ENCODE assay signal across 23 mouse cellular contexts in the genomic region with DNA sequence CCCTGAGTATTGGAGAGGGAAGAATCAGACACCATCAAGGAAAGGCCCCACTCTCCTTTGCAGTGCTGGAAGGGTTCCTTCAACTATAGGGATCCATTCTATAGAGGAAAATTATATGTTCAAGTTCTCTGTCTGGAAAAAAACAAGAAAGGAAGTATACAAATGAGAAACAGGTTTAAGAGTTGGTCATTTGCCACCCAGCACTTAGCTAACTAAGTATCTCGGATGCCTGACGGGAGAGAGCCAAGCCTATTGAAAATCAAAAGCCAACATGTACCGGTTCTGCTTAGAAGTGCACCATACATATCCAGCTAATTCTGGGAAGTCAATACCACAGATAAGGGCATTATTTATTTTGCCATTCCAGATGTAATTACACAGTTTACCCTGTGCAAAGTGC.
DNase-seq lines count a peak whose midpoint lies in the region; ATAC-seq and TF ChIP-seq lines count a peak whose summit lies in the region.
"Had no signal": no experiment of that assay in that cellular context is flagged by ENCODE, and none has a peak within 500 bp of the region (broad histone marks: within the 10 kb centered on the region; RNA-seq: fewer than 3 reads in every experiment).

No protein-coding gene starts in this region.

- ATAC-seq in embryonic facial prominence, embryonic 14.5 days (ENCODE audit: low read depth), result no peak
- ATAC-seq in limb, embryonic 14.5 days (ENCODE audit: low FRiP score, low read depth), result no peak
- ATAC-seq: CD4-positive, CD25-positive, alpha-beta regulatory T cell, adult 4 months; forebrain, embryonic 13.5 days; forebrain, embryonic 15.5 days had no signal

- H3K4me2 ChIP-seq in embryonic facial prominence, embryonic 14.5 days (ENCODE audit: low read depth, low read length), result no peak overlapping the region
- no peak overlapping the region for H3K4me2 ChIP-seq in limb, embryonic 14.5 days (replicated peaks; ENCODE audit: low read depth, low read length, severe bottlenecking)
- H3K4me2 ChIP-seq: embryonic facial prominence, embryonic 12.5 days; embryonic facial prominence, embryonic 15.5 days; forebrain, embryonic 13.5 days; forebrain, embryonic 15.5 days had no signal

- 69% methylated on average over 3 of the region's 3 CpGs for WGBS in embryonic facial prominence, embryonic 14.5 days
- WGBS in embryonic facial prominence, embryonic 10.5 days, result 88% methylated on average over 3 of the region's 3 CpGs
- 56% methylated on average over 3 of the region's 3 CpGs for WGBS in limb, embryonic 14.5 days
- 93% methylated on average over 3 of the region's 3 CpGs for WGBS in limb, embryonic 10.5 days

- H3K9me3 ChIP-seq in embryonic facial prominence, embryonic 14.5 days (ENCODE audit: control insufficient read depth, low read length), result no peaks in the 10 kb centered on the region; the same call in 1 of the 2 replicates
- H3K9me3 ChIP-seq in embryonic facial prominence, embryonic 10.5 days, result no peaks in the 10 kb centered on the region
- no peaks in the 10 kb centered on the region for H3K9me3 ChIP-seq in limb, embryonic 14.5 days (ENCODE audit: control insufficient read depth, low read length)
- no peaks in the 10 kb centered on the region; the same call in 1 of the 2 replicates for H3K9me3 ChIP-seq in limb, embryonic 10.5 days (replicated peaks)
- H3K9me3 ChIP-seq: embryonic facial prominence, embryonic 12.5 days; embryonic facial prominence, embryonic 15.5 days; forebrain, embryonic 13.5 days; forebrain, embryonic 15.5 days; G1E had no signal

- no peaks in the 10 kb centered on the region for H3K36me3 ChIP-seq in embryonic facial prominence, embryonic 14.5 days (ENCODE audit: control insufficient read depth, insufficient read depth, low read length)
- H3K36me3 ChIP-seq in embryonic facial prominence, embryonic 10.5 days (replicated peaks), result no peaks in the 10 kb centered on the region
- H3K36me3 ChIP-seq in limb, embryonic 14.5 days (ENCODE audit: control insufficient read depth, insufficient read depth, low read length), result no peaks in the 10 kb centered on the region
- peaks cover 6% of the 10 kb centered on the region; the same call in 1 of the 2 replicates for H3K36me3 ChIP-seq in limb, embryonic 10.5 days
- H3K36me3 ChIP-seq: embryonic facial prominence, embryonic 12.5 days; embryonic facial prominence, embryonic 15.5 days; forebrain, embryonic 15.5 days; G1E had no signal

- no peak overlapping the region for H3K9ac ChIP-seq in embryonic facial prominence, embryonic 14.5 days (ENCODE audit: low read depth, low read length)
- H3K9ac ChIP-seq in limb, embryonic 14.5 days (ENCODE audit: low read depth, low read length, severe bottlenecking), result no peak overlapping the region
- H3K9ac ChIP-seq: embryonic facial prominence, embryonic 12.5 days; embryonic facial prominence, embryonic 15.5 days; forebrain, embryonic 13.5 days; forebrain, embryonic 15.5 days; forebrain, postnatal 0 days had no signal

- peaks cover 11% of the 10 kb centered on the region for H3K4me1 ChIP-seq in embryonic facial prominence, embryonic 14.5 days (ENCODE audit: control insufficient read depth, insufficient read depth, low read length)
- H3K4me1 ChIP-seq in embryonic facial prominence, embryonic 10.5 days, result peaks cover 22% of the 10 kb centered on the region
- peaks cover 16% of the 10 kb centered on the region for H3K4me1 ChIP-seq in limb, embryonic 14.5 days (ENCODE audit: control insufficient read depth, insufficient read depth, low read length)
- peaks cover 19% of the 10 kb centered on the region for H3K4me1 ChIP-seq in limb, embryonic 10.5 days
- H3K4me1 ChIP-seq: forebrain, embryonic 15.5 days had no signal

- no peak overlapping the region for H3K27ac ChIP-seq in embryonic facial prominence, embryonic 14.5 days (replicated peaks; ENCODE audit: low read depth, low read length)
- no peak overlapping the region for H3K27ac ChIP-seq in embryonic facial prominence, embryonic 10.5 days (replicated peaks)
- H3K27ac ChIP-seq in limb, embryonic 14.5 days (replicated peaks; ENCODE audit: low read depth, low read length), result no peak overlapping the region
- H3K27ac ChIP-seq in limb, embryonic 10.5 days, result no peak overlapping the region
- H3K27ac ChIP-seq: embryonic facial prominence, embryonic 12.5 days; embryonic facial prominence, embryonic 15.5 days; forebrain, embryonic 13.5 days; forebrain, embryonic 15.5 days had no signal

- no peaks in the 10 kb centered on the region for H3K27me3 ChIP-seq in embryonic facial prominence, embryonic 14.5 days (replicated peaks; ENCODE audit: control insufficient read depth, insufficient read depth, low read length)
- no peaks in the 10 kb centered on the region for H3K27me3 ChIP-seq in embryonic facial prominence, embryonic 10.5 days (replicated peaks; ENCODE audit: low read depth, poor library complexity, severe bottlenecking)
- H3K27me3 ChIP-seq in limb, embryonic 14.5 days (ENCODE audit: control insufficient read depth, insufficient read depth, low read length), result no peaks in the 10 kb centered on the region
- no peaks in the 10 kb centered on the region for H3K27me3 ChIP-seq in limb, embryonic 10.5 days (ENCODE audit: low read depth, poor library complexity, severe bottlenecking)
- H3K27me3 ChIP-seq: CH12.LX; embryonic facial prominence, embryonic 12.5 days; embryonic facial prominence, embryonic 15.5 days; forebrain, embryonic 13.5 days; forebrain, embryonic 15.5 days had no signal

- TF ChIP-seq POLR2A in limb, embryonic 14.5 days (IDR thresholded peaks at IDR 0.05; ENCODE audit: borderline replicate concordance, extremely low read depth, insufficient read depth, insufficient read length), result no peak

- peak; percentile 61 for DNase-seq in embryonic facial prominence, embryonic 14.5 days (ENCODE audit: low spot score)
- no peak for DNase-seq in embryonic facial prominence, embryonic 10.5 days (ENCODE audit: low spot score)
- peak; percentile 24 for DNase-seq in limb, embryonic 14.5 days (ENCODE audit: low spot score)
- no peak for DNase-seq in limb, embryonic 10.5 days (ENCODE audit: low spot score)
- no peak for DNase-seq in left cerebral cortex, adult 11 months (ENCODE audit: low spot score)
- DNase-seq: adrenal gland, adult 2 months; adrenal gland, postnatal 10 days; adrenal gland, postnatal 25 days; B cell, adult 2 months; cerebellum, adult 11 months; cerebellum, adult 18-20 months; cerebellum, adult 8-10 months; cerebellum, adult 9-11 months; cerebellum, postnatal 36 days; embryo, embryonic 11 days; forebrain, postnatal 0 days had no signal

- no peak overlapping the region for H3K4me3 ChIP-seq in embryonic facial prominence, embryonic 14.5 days (ENCODE audit: low read depth, low read length)
- no peak overlapping the region for H3K4me3 ChIP-seq in embryonic facial prominence, embryonic 10.5 days
- no peak overlapping the region for H3K4me3 ChIP-seq in limb, embryonic 14.5 days (replicated peaks; ENCODE audit: low read length)
- no peak overlapping the region for H3K4me3 ChIP-seq in limb, embryonic 10.5 days
- H3K4me3 ChIP-seq: embryonic facial prominence, embryonic 12.5 days; embryonic facial prominence, embryonic 15.5 days; forebrain, embryonic 13.5 days; forebrain, embryonic 15.5 days had no signal

Comparison
In these comparisons a context has a peak if more than half of its experiments do, and no peak if none do; other contexts are left out.
1. DNase-seq: peak in embryonic facial prominence, embryonic 14.5 days (single experiment) and limb, embryonic 14.5 days (single experiment); none in embryonic facial prominence, embryonic 10.5 days (single experiment), limb, embryonic 10.5 days (single experiment) and left cerebral cortex, adult 11 months (single experiment).